Mouse (Mus musculus) layer of hippocampus, adult 11-12 months (tissue): ENCODE data around the gene Tnni3.

Source experiments
- DNase-seq: peaks from one replicate; pipeline ENCODE4 v3.0.0; 2022; ENCODE audit warnings: low spot score

Gene Tnni3

GRCm38 (mm10) chr7:4498251-4498650 is 25.8 kb downstream of the Tnni3 start:
- no peak for DNase-seq

- DNase-seq = no peak
Measured at GRCm38 (mm10) chr7:4497271-4497903, 26.6 kb downstream of the Tnni3 start.

GRCm38 (mm10) chr7:4496468-4496867 is 27.6 kb downstream of the Tnni3 start:
- no peak for DNase-seq

- no peak for DNase-seq
Measured at GRCm38 (mm10) chr7:4493991-4494390, 30.0 kb downstream of the Tnni3 start.

GRCm38 (mm10) chr7:4492284-4493224 is 31.5 kb downstream of the Tnni3 start:
- no peak for DNase-seq

- no peak for DNase-seq
Measured at GRCm38 (mm10) chr7:4491308-4491707, 32.7 kb downstream of the Tnni3 start.

GRCm38 (mm10) chr7:4482281-4482680 is 41.7 kb downstream of the Tnni3 start:
- DNase-seq = no peak

GRCm38 (mm10) chr7:4479674-4480073 is 44.4 kb downstream of the Tnni3 start:
- no peak for DNase-seq

- no peak for DNase-seq
Measured at GRCm38 (mm10) chr7:4478796-4479291, 45.2 kb downstream of the Tnni3 start.

GRCm38 (mm10) chr7:4478021-4478795 is 45.8 kb downstream of the Tnni3 start:
- DNase-seq = peak; percentile 65

- DNase-seq = no peak
Measured at GRCm38 (mm10) chr7:4473940-4474339, 50.1 kb downstream of the Tnni3 start.

- peak; percentile 89 for DNase-seq
Measured at GRCm38 (mm10) chr7:4471179-4471555, 52.9 kb downstream of the Tnni3 start.

GRCm38 (mm10) chr7:4470275-4471178 is 53.5 kb downstream of the Tnni3 start:
- peak; percentile 59 for DNase-seq
